Mouse (Mus musculus): ENCODE data around the gene Clec10a. TPM values are rescaled to one million over a fixed set of nuclear protein-coding genes. Genes with fewer than 3 reads are reported as not detected.
A peak's percentile ranks its signal among the peaks of the same experiment; 100 is the strongest.
"Not testable (repeated sequence)": the region's sequence is repeated elsewhere in the genome, so short reads cannot be mapped to it uniquely, and the experiment has no call there.

Clec10a gene
- polyA plus RNA-seq (2014; fragmentation: Nextera tagmentation; extraction: Ambion mirVana) = 0.78 and 1.2 TPM in 2 replicates

GRCm38 (mm10) chr11:70155897-70156296 lies at the start of gene Clec10a:
Clec10a (plus strand) TSS chr11:70156197.
- H3K36me3 ChIP-seq (replicated peaks; ENCODE audit: control insufficient read depth, insufficient read depth); DNase-seq (ENCODE audit: low spot score); ATAC-seq (ENCODE audit: low FRiP score); H3K4me2 ChIP-seq (replicated peaks); H3K27ac ChIP-seq; H3K27me3 ChIP-seq (ENCODE audit: control insufficient read depth, insufficient read depth, low read length); H3K4me3 ChIP-seq (replicated peaks; ENCODE audit: low read length); H3K4me1 ChIP-seq (replicated peaks; ENCODE audit: control insufficient read depth, insufficient read depth, low read length); H3K9ac ChIP-seq; H3K9me3 ChIP-seq (ENCODE audit: control insufficient read depth, low read length): not testable (repeated sequence)
- WGBS = no CpG with 5 or more reads among the region's 5 CpGs

DNA sequence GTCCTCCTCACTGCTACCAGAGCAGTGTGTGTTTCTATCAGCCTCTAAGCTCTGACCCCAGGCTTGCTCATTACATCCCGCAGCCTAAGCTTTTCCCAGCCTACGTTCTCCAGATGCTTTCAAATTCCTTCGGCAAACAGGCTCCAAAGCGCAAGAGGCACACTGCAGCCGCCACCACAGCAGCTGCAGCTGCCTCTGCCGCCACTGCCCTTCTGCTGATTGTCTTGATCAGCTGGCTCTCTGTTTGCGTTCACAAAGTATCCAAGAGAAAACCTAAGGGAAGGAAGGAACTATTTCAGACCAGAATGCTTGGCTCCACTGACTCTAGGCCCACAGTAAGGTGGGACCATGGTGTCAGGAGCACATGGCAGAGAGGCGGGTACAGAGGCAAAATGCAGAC lies 48.9 kb upstream of the Clec10a start:
- H3K4me2 ChIP-seq (replicated peaks) = no peak overlapping the region
- WGBS = 73% methylated on average over 8 of the region's 8 CpGs
- H3K4me3 ChIP-seq (replicated peaks; ENCODE audit: low read length) = no peak overlapping the region
- H3K27me3 ChIP-seq (ENCODE audit: control insufficient read depth, insufficient read depth, low read length) = no peaks in the 10 kb centered on the region
- DNase-seq (ENCODE audit: low spot score) (no peak), ATAC-seq (ENCODE audit: low FRiP score) (no peak)
- H3K36me3 ChIP-seq (replicated peaks; ENCODE audit: control insufficient read depth, insufficient read depth) = no peaks in the 10 kb centered on the region
- H3K4me1 ChIP-seq (replicated peaks; ENCODE audit: control insufficient read depth, insufficient read depth, low read length) = no peaks in the 10 kb centered on the region
- no peak overlapping the region for H3K27ac ChIP-seq
- no peaks in the 10 kb centered on the region for H3K9me3 ChIP-seq (ENCODE audit: control insufficient read depth, low read length)
- H3K9ac ChIP-seq = no peak overlapping the region

DNA sequence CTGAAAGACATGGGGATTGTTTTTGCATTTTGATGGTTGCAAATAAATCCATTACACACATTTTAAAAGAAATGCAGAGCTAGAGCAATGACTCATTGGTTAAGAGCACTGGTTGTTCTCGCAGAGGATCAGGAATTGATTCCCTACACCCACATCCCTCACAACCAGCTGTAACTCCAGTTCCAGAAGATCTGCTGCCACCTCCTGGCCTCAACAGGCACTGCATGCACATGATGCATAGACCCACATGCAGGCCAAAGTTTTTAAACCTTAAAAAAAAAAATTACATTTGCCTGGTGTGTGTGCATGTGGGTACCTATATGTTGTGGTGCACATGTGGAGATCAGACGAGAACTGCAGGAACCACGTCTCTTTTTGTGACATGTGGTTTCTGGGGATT lies 45.9 kb upstream of the Clec10a start:
- Histone ChIP-seq H3K27me3 (ENCODE audit: control insufficient read depth, insufficient read depth, low read length) (no peaks in the 10 kb centered on the region), H3K4me3 (replicated peaks; ENCODE audit: low read length) (no peak overlapping the region), H3K4me2 (replicated peaks) (no peak overlapping the region), H3K36me3 (replicated peaks; ENCODE audit: control insufficient read depth, insufficient read depth) (no peaks in the 10 kb centered on the region), H3K27ac (no peak overlapping the region), H3K9ac (no peak overlapping the region), H3K4me1 (replicated peaks; ENCODE audit: control insufficient read depth, insufficient read depth, low read length) (no peaks in the 10 kb centered on the region), H3K9me3 (ENCODE audit: control insufficient read depth, low read length) (no peaks in the 10 kb centered on the region)
- ATAC-seq (ENCODE audit: low FRiP score) = no peak
- peak; percentile 38 for DNase-seq (ENCODE audit: low spot score)
- 71% methylated on average over 3 of the region's 3 CpGs for WGBS

- Histone ChIP-seq H3K4me3 (replicated peaks; ENCODE audit: low read length) (no peak overlapping the region), H3K4me1 (replicated peaks; ENCODE audit: control insufficient read depth, insufficient read depth, low read length) (no peaks in the 10 kb centered on the region), H3K9ac (no peak overlapping the region), H3K36me3 (replicated peaks; ENCODE audit: control insufficient read depth, insufficient read depth) (no peaks in the 10 kb centered on the region), H3K4me2 (replicated peaks) (no peak overlapping the region), H3K27ac (no peak overlapping the region), H3K9me3 (ENCODE audit: control insufficient read depth, low read length) (0 out of 2 replicates have a peak, but pooled peaks cover 3% of the 10 kb centered on the region), H3K27me3 (ENCODE audit: control insufficient read depth, insufficient read depth, low read length) (no peaks in the 10 kb centered on the region)
- WGBS = 69% methylated on average over 4 of the region's 4 CpGs
- ATAC-seq (ENCODE audit: low FRiP score) = no peak
- no peak for DNase-seq (ENCODE audit: low spot score)
These were observed 41.4 kb upstream of the Clec10a start for GRCm38 (mm10) chr11:70114562-70114961.

DNA sequence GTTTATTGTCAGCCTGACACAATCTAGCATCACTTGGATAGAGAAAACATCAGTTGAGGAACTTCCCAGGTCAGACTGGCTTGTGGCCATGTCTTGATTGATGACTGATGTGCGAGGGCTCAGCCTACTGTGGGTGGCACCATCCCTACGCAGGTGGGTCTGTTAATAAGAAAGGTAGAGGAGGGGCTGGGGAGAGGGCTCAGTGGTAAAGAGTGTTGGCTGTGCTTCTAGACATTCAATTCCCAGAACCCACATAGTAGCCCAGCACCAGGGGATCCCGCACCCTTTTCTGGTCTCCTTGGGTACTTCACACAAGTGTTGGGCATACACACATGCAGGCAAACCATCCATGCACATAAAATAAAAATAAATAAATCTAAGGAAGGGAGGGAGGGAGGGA lies 40.1 kb upstream of the Clec10a start:
- no peaks in the 10 kb centered on the region for H3K36me3 ChIP-seq (replicated peaks; ENCODE audit: control insufficient read depth, insufficient read depth)
- no peak overlapping the region for H3K27ac ChIP-seq
- no peak for DNase-seq (ENCODE audit: low spot score)
- H3K4me2 ChIP-seq (replicated peaks) = no peak overlapping the region
- no peaks in the 10 kb centered on the region for H3K27me3 ChIP-seq (ENCODE audit: control insufficient read depth, insufficient read depth, low read length)
- no peak for ATAC-seq (ENCODE audit: low FRiP score)
- no peak overlapping the region for H3K4me3 ChIP-seq (replicated peaks; ENCODE audit: low read length)
- H3K9me3 ChIP-seq (ENCODE audit: control insufficient read depth, low read length) = 0 out of 2 replicates have a peak, but pooled peaks cover 5% of the 10 kb centered on the region
- H3K9ac ChIP-seq = no peak overlapping the region
- WGBS = 87% methylated on average over 3 of the region's 3 CpGs
- no peaks in the 10 kb centered on the region for H3K4me1 ChIP-seq (replicated peaks; ENCODE audit: control insufficient read depth, insufficient read depth, low read length)

- H3K9me3 ChIP-seq (ENCODE audit: control insufficient read depth, low read length) = no peaks in the 10 kb centered on the region
- no peak for DNase-seq (ENCODE audit: low spot score)
- no peak within 1 kb of the TSS for H3K27ac ChIP-seq
- H3K4me2 ChIP-seq (replicated peaks) = no peak within 1 kb of the TSS
- H3K4me3 ChIP-seq (replicated peaks; ENCODE audit: low read length) = no peak within 1 kb of the TSS
- H3K36me3 ChIP-seq (replicated peaks; ENCODE audit: control insufficient read depth, insufficient read depth) = no peaks in the 10 kb centered on the region
- WGBS = 89% methylated on average over 9 of the region's 9 CpGs
- H3K9ac ChIP-seq = no peak within 1 kb of the TSS
- H3K4me1 ChIP-seq (replicated peaks; ENCODE audit: control insufficient read depth, insufficient read depth, low read length) = no peaks in the 10 kb centered on the region
- no peaks in the 10 kb centered on the region for H3K27me3 ChIP-seq (ENCODE audit: control insufficient read depth, insufficient read depth, low read length)
- ATAC-seq (ENCODE audit: low FRiP score) = no peak
These were observed 26.0 kb upstream of the Clec10a start, which contains the start of gene Mgl2 for GRCm38 (mm10) chr11:70129926-70130379. Mgl2 (plus strand) TSS chr11:70130329.

- not testable (repeated sequence) for H3K4me1 ChIP-seq (replicated peaks; ENCODE audit: control insufficient read depth, insufficient read depth, low read length); H3K4me2 ChIP-seq (replicated peaks); H3K36me3 ChIP-seq (replicated peaks; ENCODE audit: control insufficient read depth, insufficient read depth); DNase-seq (ENCODE audit: low spot score); H3K27me3 ChIP-seq (ENCODE audit: control insufficient read depth, insufficient read depth, low read length); H3K9ac ChIP-seq; H3K4me3 ChIP-seq (replicated peaks; ENCODE audit: low read length); H3K27ac ChIP-seq; ATAC-seq (ENCODE audit: low FRiP score); H3K9me3 ChIP-seq (ENCODE audit: control insufficient read depth, low read length)
- WGBS = 69% methylated on average over 3 of the region's 3 CpGs
These were observed 21.0 kb upstream of the Clec10a start for GRCm38 (mm10) chr11:70135001-70135400.

DNA sequence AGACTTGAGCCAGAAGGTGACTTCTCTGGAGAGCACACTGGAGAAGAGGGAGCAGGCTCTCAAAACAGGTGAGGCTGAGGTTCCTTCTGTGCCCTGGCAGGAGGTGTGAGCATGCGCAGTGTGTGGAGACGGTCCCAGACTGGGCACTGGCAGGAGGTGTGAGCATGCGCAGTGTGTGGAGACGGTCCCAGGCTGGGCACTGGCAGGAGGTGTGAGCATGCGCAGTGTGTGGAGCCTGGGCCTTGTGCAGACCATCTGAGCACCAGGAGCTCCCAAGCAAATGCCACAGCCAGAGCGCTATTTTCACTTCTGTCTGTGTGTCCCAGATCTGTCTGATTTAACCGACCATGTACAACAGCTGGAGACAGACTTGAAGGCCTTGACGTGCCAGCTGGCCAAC lies 20.1 kb upstream of the Clec10a start:
- H3K27ac ChIP-seq; DNase-seq (ENCODE audit: low spot score); H3K4me3 ChIP-seq (replicated peaks; ENCODE audit: low read length); H3K36me3 ChIP-seq (replicated peaks; ENCODE audit: control insufficient read depth, insufficient read depth); H3K4me2 ChIP-seq (replicated peaks); H3K27me3 ChIP-seq (ENCODE audit: control insufficient read depth, insufficient read depth, low read length); ATAC-seq (ENCODE audit: low FRiP score); H3K9me3 ChIP-seq (ENCODE audit: control insufficient read depth, low read length); H3K9ac ChIP-seq; H3K4me1 ChIP-seq (replicated peaks; ENCODE audit: control insufficient read depth, insufficient read depth, low read length): not testable (repeated sequence)
- 90% methylated on average over 7 of the region's 8 CpGs for WGBS

DNA sequence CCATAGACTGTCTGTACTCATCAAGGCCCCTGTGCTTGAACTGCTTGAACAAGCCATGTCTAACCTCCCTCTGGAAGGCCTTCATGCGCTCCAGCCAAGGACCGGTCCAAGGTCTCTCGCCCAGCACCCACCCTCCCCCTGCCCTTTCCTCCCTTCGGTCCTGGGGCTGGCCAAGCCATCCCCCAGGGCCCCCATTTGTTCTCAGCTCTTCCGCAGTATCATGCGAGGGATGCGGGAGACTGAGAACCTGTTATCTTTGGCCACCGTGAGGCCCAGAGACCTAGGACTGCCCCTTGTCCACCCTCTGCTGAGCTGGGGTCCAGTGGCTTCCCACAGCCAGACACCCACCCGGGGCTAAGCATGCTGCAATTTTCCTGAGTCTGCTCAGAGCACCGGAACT lies 16.8 kb upstream of the Clec10a start:
- H3K9ac ChIP-seq = no peak overlapping the region
- DNase-seq (ENCODE audit: low spot score) (no peak), ATAC-seq (ENCODE audit: low FRiP score) (no peak)
- H3K4me2 ChIP-seq (replicated peaks) = no peak overlapping the region
- no peaks in the 10 kb centered on the region for H3K4me1 ChIP-seq (replicated peaks; ENCODE audit: control insufficient read depth, insufficient read depth, low read length)
- H3K36me3 ChIP-seq (replicated peaks; ENCODE audit: control insufficient read depth, insufficient read depth) = no peaks in the 10 kb centered on the region
- H3K4me3 ChIP-seq (replicated peaks; ENCODE audit: low read length) = no peak overlapping the region
- H3K27ac ChIP-seq = no peak overlapping the region
- 84% methylated on average over 10 of the region's 10 CpGs for WGBS
- H3K27me3 ChIP-seq (ENCODE audit: control insufficient read depth, insufficient read depth, low read length) = no peaks in the 10 kb centered on the region
- no peaks in the 10 kb centered on the region for H3K9me3 ChIP-seq (ENCODE audit: control insufficient read depth, low read length)

GRCm38 (mm10) chr11:70151072-70151471 lies 4.9 kb upstream of the Clec10a start:
- H3K27me3 ChIP-seq (ENCODE audit: control insufficient read depth, insufficient read depth, low read length) = no peaks in the 10 kb centered on the region
- H3K4me2 ChIP-seq (replicated peaks) = no peak overlapping the region
- WGBS = 74% methylated on average over 3 of the region's 3 CpGs
- H3K9me3 ChIP-seq (ENCODE audit: control insufficient read depth, low read length) = no peaks in the 10 kb centered on the region
- no peak overlapping the region for H3K4me3 ChIP-seq (replicated peaks; ENCODE audit: low read length)
- no peak for ATAC-seq (ENCODE audit: low FRiP score)
- H3K4me1 ChIP-seq (replicated peaks; ENCODE audit: control insufficient read depth, insufficient read depth, low read length) = no peaks in the 10 kb centered on the region
- DNase-seq (ENCODE audit: low spot score) = no peak
- H3K9ac ChIP-seq = no peak overlapping the region
- H3K27ac ChIP-seq = no peak overlapping the region
- H3K36me3 ChIP-seq (replicated peaks; ENCODE audit: control insufficient read depth, insufficient read depth) = no peaks in the 10 kb centered on the region

Data from hindbrain, embryonic 14.5 days (tissue).